Mouse (Mus musculus) kidney, postnatal 14 days (tissue): ENCODE measurements around the gene Rtn4.
"Not testable (repeated sequence)": the region's sequence is repeated elsewhere in the genome, so short reads cannot be mapped to it uniquely, and the experiment has no call there.

ENCODE experiments used
- DNase-seq: peaks from one replicate; pipeline ENCODE4 v3.0.0; 2022; ENCODE audit warnings: mixed read lengths

Rtn4 gene

DNA sequence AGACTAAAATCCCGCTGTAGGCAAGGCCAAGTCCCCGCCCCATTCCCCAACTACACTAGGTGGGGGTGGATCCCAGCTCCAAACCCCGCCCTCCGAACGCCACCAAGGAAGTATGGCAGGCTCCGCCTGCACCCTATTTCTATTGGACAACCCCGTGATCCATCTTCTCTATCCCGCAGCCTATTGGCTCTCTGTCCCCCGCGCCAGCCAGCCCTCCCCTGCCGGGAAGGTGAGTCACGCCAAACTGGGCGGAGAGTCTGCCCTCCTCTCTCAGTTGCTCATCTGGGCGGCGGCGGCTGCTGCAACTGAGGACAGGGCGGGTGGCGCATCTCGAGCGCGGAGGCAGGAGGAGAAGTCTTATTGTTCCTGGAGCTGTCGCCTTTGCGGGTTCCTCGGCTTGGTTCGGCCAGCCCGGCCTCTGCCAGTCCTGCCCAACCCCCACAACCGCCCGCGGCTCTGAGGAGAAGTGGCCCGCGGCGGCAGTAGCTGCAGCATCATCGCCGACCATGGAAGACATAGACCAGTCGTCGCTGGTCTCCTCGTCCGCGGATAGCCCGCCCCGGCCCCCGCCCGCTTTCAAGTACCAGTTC lies at the start of gene Rtn4:
TSS of gene Rtn4 (plus strand) at position 265 of the 590 bp plus-strand sequence.
- DNase-seq: peak; percentile 99

DNA sequence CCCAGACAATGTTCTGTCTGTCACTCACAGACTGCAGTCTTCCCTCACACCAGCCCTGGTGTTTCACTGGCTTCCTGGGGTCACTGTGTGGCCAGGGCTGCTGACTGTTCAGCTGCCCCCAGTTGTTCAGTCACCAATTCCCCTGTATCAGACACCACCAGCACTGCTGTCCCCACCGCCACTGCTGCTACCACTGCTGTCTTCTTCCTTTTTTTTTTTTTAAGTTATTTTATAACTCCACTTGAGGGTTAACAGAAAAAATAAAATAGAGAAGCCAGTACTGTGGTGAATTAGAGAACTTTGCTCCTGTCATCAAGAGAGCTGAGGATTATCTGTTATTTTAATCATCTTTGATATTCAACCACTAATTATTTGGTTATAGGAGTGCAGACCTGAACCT lies 48.3 kb upstream of the Rtn4 start:
- DNase-seq: no peak

DNA sequence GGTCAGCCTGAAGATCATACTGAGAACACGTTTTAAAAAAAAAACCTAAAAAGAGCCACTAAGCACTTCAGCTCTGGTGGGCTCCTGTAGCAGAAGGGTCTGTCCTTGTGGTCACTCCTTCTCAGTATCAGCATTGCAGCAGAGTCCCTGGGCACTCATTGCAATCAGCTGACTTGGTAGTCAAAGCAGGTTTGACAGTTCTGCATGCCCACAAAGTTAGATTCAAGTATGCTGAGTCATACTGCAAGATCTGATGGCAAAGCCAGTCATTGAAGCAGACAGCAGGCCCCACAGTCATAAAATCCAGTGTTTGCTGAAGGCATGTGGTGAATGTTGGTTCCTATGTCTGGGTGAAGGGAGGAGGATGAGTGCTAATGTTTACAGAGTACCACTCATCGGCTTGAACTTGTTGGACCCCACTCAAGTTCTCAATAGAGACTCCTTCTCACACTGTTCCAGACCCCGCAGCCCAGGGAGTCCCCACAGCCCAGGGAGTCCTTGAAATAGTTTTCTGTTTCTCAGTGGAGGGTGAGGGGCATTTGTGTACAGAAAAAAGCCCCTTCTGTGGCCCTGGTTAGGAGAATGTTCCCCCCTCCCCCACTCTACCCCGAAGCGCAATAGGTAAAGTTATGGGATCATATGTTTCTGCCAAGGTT lies 47.2 kb upstream of the Rtn4 start:
- no peak for DNase-seq

DNA sequence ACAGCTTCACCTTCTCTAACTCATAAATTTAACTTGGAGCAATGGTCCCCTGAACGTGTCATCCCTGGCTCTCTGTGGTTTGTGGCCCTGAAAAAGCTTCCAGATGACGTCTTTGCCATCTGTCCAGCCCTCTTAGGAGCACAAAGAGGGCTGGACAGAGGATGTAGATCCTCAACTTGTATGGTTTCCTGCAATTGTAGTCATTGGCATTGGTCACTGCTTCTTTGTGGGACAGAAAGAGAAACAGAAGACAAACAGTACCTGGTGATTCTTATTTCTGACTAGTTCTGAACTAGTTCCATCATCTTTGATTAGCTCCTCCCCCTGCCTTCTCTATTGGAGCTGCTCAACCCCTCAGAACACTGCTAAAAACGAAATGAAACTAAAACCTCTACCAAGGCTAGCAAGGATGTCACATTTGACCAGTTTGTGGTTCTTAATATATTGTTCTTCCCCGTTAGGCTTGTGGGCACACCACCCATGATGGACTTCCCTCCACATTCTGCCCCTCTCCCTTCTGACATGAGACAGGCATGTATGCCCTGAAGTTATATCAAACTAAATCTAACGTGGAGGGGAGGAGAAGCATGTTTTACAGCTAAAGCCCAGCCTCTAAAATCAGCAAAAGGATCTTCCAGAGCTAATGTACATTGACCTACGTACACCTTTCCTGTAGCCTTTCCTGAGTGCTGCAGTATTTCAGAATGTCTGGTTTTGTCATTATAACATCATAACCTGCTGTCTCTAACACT lies 45.0 kb upstream of the Rtn4 start:
- DNase-seq: no peak

DNA sequence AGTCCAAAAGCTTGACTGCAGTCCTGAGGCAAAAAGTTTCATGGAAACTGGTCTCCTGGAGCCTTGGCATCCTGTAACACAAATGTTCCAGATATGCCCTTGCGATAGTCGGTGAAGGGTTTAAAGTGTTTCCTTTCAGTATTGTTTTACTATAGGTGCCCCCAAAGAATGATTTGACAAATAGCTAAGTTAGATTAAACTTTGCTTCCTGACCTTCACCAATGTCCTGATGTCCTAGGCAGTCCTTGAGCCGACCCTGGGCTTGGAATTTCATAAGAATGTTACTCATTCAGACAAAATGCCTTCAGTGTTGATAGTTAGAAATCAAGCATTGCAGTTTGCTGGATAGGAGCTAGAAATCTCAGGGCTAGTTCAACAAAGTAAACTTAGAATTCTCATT lies 37.4 kb upstream of the Rtn4 start:
- not testable (repeated sequence) for DNase-seq

DNA sequence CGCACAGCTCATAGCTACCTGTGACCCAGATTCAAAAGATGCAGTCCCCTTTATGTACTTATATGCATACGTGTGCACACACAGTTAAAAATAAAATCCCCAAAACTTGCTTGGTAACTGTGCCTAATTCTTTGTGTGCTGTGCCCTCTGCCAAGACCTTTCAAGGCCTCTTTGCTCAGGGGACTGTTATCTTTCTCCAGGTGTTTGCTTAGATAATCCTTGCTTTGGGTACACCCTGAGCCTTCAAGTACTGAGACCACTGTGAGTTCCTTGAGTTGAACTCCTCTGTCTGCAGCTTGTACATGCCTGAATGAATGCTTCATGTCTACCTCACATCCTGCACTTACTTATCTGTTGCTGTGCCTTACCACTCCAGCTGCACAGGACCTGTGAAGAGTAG lies 32.0 kb upstream of the Rtn4 start:
- DNase-seq: no peak

DNA sequence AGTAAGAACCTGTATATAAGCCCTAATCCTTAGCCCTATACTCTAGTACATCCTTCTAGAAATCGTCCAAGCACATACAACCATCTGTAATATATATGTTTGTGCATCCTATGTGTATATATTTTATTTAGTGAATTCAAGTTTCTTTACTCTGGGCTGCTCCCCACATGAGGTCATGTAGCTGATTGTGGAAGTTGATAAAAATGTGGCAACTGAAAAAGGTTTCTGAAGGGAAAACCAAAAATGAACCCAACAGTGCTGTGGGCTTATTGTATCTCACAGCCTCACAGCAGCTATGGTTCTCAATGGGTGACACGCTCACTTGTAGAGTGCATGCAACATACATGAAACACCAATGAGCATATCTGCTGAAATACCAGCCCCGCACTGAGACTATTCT lies 25.1 kb upstream of the Rtn4 start:
- DNase-seq: no peak

DNA sequence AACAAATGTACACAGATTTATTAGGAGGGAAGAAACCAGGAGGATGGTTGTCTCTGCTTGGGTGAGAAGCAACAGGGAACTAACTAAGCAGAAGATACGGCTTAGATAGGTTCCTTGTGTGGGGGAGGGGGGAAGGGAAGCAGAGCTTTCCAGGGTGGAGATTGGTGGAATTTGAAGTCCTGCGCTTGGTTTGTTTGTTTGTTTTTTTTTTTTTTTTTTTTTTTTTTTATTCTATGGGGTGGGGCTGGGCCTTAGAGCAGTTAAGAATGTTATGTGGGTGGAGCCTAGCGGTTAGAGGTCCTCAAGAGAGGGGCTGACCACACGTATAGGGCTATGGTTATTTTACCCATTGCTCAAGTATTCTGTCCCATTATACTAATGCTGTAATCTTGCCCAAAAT lies 23.0 kb upstream of the Rtn4 start:
- DNase-seq: no peak

DNA sequence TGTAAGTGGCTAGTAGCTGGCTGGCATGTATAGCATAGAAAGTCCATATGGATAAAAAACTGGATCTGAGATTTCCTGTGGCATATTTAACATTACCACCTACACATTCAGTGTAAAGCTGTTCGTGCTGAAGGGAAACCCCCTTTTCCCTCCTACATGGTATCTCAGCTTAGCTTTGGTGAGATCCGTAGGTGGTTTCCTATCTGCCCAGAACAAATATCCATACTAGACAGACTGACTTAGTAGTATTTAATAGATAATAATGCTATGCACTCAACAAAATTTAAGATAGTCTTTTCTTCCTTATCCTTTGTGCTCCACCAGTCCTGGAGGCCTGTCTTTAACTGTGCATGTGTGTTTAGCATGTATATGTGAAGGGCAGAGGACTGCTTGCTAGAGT lies 19.4 kb upstream of the Rtn4 start:
- DNase-seq: no peak

DNA sequence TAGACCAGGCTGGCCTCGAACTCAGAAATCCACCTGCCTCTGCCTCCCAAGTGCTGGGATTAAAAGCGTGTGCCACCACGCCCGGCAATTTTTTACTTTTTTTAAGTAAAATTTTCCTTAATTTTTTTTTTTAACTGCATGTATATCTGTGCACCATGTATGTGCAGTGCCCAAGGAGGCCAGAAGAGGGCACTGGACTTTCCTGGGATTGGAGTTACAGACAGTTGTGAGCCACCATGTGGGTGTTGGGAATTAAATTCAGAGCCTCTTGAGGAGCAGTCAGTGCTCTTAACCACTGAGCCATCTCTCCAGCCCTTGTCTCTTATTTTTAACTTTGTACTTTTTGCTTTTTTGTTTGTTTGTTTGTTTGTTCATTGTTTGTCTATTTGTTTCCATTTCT lies 16.0 kb upstream of the Rtn4 start:
- DNase-seq: no peak

DNA sequence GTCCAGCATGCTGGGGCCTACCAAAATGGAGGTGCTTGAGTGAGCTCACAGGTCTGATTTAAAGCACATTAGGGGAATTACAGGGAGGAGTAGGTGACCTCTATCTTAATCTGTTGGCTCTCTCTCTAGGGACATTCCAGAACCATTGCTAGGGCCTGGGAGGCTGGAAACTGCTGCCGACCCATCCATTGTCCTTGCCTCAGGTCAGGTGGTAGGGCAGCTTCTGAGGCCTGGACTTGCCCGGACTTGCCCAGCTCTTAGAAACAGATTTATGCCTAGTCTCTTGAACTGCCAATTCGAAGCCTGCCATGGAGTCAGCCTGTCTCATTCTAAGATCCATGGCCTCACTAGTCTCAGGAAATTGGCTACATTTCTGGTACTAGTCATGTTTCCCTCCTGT lies 12.8 kb upstream of the Rtn4 start:
- DNase-seq: no peak

DNA sequence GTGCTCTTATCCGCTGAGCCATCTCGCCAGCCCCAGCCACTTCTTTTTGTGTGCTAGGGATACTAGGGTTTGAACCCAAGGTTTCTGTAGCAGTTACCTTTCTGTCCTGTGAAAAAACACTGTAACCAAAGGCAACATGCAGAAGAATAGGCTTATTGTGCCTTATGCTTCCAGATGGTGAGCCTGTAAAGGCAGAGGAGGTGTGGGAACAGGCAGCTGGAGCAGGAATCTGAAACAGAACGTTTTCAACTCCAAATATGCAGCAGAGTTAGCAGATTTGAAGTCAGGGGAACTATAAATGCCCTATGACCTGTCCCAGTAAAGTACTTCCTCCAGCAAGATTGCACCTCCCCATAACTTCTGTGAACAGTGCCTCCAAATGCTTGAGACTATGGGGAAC lies 12.0 kb upstream of the Rtn4 start:
- DNase-seq: no peak

DNA sequence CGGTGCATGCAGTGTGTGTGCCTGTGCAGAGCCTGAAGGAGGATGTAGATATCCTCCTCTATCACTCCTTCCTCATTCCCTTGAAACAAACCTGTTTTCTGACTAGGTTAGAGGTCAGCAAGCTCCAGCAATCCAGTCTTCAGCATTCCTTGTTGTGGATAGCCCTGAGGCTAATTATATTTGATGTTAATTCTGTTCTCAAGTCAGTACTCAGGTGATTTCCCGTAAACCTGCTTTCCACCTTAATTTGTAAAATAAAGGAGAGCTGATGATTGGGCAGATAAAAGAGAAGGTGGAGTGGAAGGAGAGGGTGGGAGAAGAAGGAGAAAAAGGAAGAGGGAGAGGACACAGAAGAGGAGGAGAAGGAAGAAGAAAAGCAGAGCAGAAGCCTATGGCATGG lies 8.5 kb upstream of the Rtn4 start:
- DNase-seq: no peak

DNA sequence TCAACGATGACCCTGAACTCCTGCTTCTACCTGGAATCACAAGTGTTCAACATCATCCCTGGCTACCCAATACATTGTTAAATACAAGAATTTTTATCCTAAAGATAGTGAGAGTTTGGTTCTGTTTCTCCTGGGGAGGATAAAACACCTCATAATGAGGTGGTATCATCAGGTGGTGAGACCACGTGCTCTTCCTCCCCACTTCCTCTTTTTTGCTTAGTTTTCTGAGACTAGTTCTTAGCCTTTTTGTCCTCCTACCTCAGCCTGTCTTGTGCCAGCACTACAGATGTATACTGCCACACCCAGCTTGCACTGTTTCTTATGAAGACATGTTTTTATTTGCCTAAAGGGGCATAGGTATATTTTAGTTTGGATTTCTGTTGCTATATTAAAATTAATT lies 6.6 kb upstream of the Rtn4 start:
- DNase-seq: no peak

DNA sequence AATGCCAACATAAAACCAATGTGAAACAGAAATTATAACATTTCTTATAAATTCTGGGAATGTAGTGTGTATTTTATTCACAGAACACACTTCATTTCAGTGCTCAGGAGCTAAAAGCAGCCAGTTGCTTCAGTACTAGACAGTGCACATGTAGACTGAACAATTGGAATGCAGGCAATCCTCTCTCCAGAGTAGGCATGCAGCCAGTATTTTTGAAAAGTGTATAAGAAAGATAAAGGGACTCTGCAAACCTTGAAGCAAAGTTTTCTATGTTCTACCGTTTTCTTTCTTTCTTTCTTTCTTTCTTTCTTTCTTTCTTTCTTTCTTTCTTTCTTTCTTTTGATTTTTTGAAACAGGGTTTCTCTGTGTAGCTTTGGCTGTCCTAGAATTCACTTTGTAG lies 1.2 kb upstream of the Rtn4 start:
- DNase-seq: no peak

DNA sequence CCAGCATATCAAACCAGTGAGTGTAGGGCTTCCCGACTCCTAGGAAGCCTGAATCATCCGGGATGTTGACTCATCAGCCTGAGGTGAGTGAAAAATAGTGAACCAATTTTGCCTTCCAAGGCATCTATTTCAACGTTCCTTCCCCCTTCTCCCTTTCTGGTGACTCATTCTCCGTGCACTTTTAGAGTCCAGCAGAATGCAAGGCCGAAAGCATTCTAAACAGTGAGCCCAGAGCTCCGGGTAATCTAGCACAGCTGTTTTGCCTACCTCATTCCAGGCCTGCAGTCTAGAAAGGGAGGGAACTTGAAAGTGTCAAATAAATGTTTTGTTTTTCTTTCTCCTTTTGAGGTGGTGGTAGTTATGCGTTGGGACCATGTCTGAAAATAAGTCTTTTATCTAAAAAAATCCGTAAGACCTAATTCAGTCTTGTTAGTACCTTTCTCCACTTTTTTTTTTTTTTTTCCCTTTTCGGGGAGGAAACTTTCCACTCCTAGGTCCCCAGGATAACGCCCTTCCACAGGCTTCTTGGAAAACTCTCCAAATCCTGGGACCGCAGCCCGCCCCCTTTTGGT lies 550 bp upstream of the Rtn4 start:
- DNase-seq: peak; percentile 31

DNA sequence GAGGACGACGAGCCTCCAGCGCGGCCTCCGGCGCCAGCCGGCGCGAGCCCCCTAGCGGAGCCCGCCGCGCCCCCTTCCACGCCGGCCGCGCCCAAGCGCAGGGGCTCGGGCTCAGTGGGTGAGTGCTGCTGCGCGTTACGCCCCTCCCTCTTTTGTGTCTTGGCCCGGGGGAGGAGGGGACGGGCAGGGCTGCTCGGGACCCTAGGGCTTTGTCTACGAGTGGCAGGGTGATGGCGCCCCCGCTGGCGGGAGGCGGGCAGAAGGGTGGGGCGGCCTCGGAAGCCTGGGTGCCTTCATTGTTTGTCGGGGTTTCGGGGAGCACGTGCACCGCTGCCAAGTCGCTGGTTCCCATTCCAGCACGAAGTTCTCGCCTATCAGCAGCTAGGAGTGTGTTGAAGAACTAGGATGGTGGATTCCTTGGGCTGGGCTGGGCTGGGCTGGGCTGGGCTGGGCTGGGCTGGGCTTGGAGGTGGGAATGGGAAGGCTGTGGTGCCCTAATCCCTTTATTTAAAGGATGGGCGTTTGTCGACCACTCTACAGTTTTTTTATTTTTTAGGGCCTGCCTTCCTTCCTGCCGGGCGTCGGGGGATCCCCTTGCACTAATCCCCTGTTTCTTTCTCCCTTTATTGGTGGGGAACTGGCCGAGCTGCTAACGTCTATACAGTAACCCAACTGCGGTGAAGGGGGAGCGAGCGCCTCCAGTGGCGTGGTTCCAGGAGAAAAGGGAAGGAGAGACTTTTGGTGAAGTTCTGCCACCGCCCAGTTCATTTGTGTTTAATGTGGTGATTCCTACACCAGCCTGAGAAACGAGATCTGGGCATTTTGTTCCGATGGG lies 1.0 kb downstream of the Rtn4 start:
- DNase-seq: peak; percentile 89

DNA sequence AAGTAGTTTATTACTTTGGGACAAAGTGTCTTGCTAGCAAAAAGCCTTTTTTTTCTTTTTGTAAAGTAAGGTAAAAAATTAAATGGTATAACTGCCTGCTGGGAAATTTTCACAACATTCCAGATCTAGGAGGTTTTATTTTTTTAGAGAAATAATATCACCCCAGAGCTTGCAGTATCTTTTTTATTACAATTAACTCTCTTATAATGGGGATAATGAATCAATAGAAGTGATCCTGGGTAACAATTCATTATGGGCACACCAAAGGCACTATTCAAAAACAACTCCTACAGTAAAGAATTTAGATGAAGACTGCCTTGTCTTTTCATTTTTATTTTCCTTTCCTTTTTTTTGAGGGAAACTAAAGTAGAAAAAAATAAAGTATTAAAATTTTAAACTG lies 2.0 kb downstream of the Rtn4 start:
- DNase-seq: no peak

DNA sequence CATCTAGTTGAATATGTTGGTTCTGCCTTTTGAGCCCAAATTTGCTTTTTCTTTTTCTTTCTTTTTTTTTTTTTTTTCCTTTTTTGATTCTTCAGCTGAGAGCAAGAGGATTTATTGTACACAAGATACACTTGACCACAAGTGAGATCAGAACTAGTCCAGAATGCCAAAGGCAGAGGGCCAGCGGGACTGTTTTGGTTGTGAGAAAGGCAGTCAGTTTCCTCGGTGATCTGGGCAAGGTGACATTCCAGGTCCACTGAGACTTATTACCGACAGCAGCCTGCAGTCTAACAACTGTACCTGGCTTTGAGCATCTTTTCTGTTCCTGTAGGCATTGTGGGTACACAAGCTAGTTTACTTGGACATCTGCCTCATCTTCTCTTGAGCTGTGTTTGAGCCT lies 10.0 kb downstream of the Rtn4 start:
- DNase-seq: peak; percentile 6

DNA sequence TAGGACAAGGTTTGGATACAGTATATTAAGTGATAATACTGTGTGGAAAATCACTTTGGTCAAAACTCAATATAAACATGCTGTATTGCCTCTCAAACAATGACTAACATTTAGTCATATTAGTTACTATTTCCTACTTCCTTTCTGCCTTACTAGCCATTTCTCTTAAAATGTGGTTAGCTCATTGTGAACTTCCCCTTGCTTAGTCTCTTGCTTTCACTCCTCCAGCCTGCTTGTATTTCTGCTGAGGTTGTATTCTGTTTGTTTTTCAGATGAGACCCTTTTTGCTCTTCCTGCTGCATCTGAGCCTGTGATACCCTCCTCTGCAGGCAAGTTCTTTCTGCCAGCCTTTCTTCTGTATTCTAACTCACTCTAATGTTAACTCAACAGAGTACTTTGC lies 12.5 kb downstream of the Rtn4 start:
- no peak for DNase-seq

DNA sequence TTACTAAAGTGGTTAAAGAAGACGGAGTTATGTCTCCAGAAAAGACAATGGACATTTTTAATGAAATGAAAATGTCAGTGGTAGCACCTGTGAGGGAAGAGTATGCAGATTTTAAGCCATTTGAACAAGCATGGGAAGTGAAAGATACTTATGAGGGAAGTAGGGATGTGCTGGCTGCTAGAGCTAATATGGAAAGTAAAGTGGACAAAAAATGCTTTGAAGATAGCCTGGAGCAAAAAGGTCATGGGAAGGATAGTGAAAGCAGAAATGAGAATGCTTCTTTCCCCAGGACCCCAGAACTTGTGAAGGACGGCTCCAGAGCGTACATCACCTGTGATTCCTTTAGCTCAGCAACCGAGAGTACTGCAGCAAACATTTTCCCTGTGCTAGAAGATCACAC lies 14.1 kb downstream of the Rtn4 start:
- DNase-seq: no peak

DNA sequence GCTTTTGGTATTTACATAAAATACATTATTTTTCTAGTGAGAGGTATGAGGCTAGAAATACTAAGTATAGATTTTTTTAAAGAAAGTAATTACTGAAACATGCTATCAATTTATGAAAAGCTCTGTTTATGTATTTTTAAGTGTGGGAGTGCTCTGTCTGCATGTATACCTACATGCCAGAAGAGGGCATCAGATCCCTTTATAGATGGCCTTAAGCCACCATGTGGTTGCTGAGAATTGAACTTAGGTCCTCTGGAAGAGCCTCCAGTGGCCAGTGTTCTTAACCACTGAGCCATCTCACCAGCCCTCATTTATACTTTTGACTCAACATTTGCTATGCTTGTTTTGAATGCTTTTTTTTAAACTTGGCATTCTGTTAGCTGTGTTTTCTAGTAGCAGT lies 16.8 kb downstream of the Rtn4 start:
- no peak for DNase-seq

DNA sequence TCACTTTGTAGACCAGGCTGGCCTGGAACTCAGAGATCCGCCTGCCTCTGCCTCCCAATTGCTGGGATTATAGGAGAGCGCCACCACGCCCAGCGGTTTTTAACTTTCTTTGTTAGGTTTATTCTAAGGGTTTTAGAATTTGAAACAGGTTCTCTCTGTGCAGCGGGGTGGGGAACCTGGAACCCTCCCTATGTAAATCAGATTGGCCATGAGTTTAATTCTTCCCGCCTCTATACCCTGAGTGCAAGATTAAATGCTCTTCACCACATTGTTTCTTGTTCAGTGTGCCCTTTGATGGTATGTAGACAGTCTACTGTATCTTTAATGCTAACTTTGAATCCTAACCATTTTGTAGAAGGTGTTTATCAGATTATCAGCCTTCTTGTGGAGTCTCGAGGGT lies 21.4 kb downstream of the Rtn4 start:
- DNase-seq: no peak
